Comparison of ENCODE assay signal across 25 mouse cellular contexts in the genomic region with DNA sequence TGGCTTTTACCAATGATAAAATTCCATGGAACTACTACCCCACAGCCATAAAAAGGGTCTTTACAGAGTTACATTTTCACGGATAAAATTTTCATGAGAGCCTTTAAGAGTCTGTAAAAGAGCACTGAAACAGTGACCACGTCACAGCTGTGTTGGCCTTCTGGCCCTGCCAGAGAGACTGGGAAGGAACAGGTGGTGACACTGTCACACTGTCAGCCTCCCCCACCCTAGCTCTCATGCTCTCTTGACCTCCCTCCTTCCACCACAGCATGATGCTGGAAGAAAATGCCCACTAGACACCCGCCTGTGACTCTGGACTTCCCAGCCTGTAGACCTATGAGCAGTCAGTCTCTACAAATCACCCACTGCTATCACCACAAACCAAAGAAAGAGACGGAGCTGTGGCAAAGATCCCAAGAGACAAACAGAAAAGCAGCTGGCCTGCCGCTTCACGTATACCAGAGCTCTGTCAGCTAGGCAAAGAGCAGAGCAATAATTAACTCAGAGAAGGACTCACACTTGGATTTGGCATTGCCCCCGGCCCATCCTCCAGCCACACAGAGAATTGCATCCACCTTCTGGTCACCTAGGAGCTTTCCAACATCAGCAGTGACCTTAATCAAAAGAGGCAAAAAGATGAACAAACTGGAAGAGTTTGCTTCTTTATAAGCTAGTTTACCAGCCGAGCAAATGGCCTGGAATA. TPM values are rescaled to one million over a fixed set of nuclear protein-coding genes. Genes with fewer than 3 reads are reported as not detected.
DNase-seq lines count a peak whose midpoint lies in the region; ATAC-seq and TF ChIP-seq lines count a peak whose summit lies in the region.
"Had no signal": no experiment of that assay in that cellular context is flagged by ENCODE, and none has a peak within 500 bp of the region (broad histone marks: within the 10 kb centered on the region; RNA-seq: fewer than 3 reads in every experiment).

No protein-coding gene starts in this region.

- peak; percentile 96 for DNase-seq in liver, adult 2 months (ENCODE audit: extremely low read depth, low read depth, low spot score)
- no peak for DNase-seq in liver
- peak; percentile 15 to 35 for DNase-seq in kidney, postnatal 4 days
- peak; percentile 38 for DNase-seq in yolk sac, embryonic 10.5 days (ENCODE audit: low spot score)
- DNase-seq in right cerebral cortex, adult 18-20 months: no peak
- DNase-seq: adrenal gland, postnatal 10 days; cerebellum, adult 18-20 months; forebrain, postnatal 0 days; lung, postnatal 10 days; right cerebral cortex, postnatal 4 days; thymus, postnatal 36 days had no signal

- no peak overlapping the region for H3K4me2 ChIP-seq in kidney, embryonic 15.5 days
- H3K4me2 ChIP-seq: embryonic facial prominence, embryonic 13.5 days; limb, embryonic 13.5 days; neural tube, embryonic 13.5 days had no signal

- H3K9ac ChIP-seq in liver, adult 2 months (ENCODE audit: low read depth, low read length): 0 out of 2 replicates have a peak overlapping the region, but pooled peaks have one; percentile 1
- H3K9ac ChIP-seq in kidney, embryonic 15.5 days: no peak overlapping the region
- H3K9ac ChIP-seq: embryonic facial prominence, embryonic 13.5 days; forebrain, postnatal 0 days; limb, embryonic 13.5 days; neural tube, embryonic 13.5 days had no signal

- no peak for TF ChIP-seq POLR2A in liver, adult 2 months (IDR thresholded peaks at IDR 0.05; ENCODE audit: extremely low read depth, insufficient read depth, low read length)

- no peak for TF ChIP-seq CTCF in liver, adult 2 months (IDR thresholded peaks at IDR 0.05; ENCODE audit: low read depth, low read length)

- H3K9me3 ChIP-seq in kidney, embryonic 15.5 days (replicated peaks): no peaks in the 10 kb centered on the region
- H3K9me3 ChIP-seq: embryonic facial prominence, embryonic 13.5 days; G1E; hindbrain, embryonic 10.5 days; limb, embryonic 13.5 days; megakaryocyte, embryonic 14.5 days; neural tube, embryonic 13.5 days had no signal

- peaks cover 21% of the 10 kb centered on the region; the same call in 1 of the 2 replicates for H3K79me2 ChIP-seq in liver, adult 2 months (ENCODE audit: control insufficient read depth, insufficient read depth, low read length)

- no peak overlapping the region for H3K4me3 ChIP-seq in liver, adult 2 months (ENCODE audit: insufficient read depth, low read depth, low read length)
- H3K4me3 ChIP-seq in kidney, embryonic 15.5 days (replicated peaks): no peak overlapping the region
- H3K4me3 ChIP-seq: embryonic facial prominence, embryonic 13.5 days; hindbrain, embryonic 10.5 days; layer of hippocampus, adult 2 months; limb, embryonic 13.5 days; megakaryocyte, embryonic 14.5 days; neural tube, embryonic 13.5 days had no signal

- peaks cover 30% of the 10 kb centered on the region for H3K36me3 ChIP-seq in liver, adult 2 months (ENCODE audit: control insufficient read depth, insufficient read depth, low read length)
- H3K36me3 ChIP-seq in kidney, embryonic 15.5 days: peaks cover 44% of the 10 kb centered on the region

- ATAC-seq in kidney, embryonic 15.5 days (replicated peaks; ENCODE audit: low FRiP score): peak; percentile 35; the same call in 1 of the 2 replicates
- no peak for ATAC-seq in inflammation-experienced regulatory T-cells, adult 6 months
- ATAC-seq: forebrain, postnatal 0 days had no signal

- H3K27me3 ChIP-seq in liver, adult 2 months (ENCODE audit: control insufficient read depth, insufficient read depth, low read length): no peaks in the 10 kb centered on the region
- no peaks in the 10 kb centered on the region for H3K27me3 ChIP-seq in kidney, embryonic 15.5 days
- H3K27me3 ChIP-seq: embryonic facial prominence, embryonic 13.5 days; limb, embryonic 13.5 days; megakaryocyte, embryonic 14.5 days; neural tube, embryonic 13.5 days had no signal

- H3K4me1 ChIP-seq in liver, adult 2 months (ENCODE audit: control insufficient read depth, insufficient read depth, low read length): peaks cover 43% of the 10 kb centered on the region
- H3K4me1 ChIP-seq in kidney, embryonic 15.5 days: peaks cover 13% of the 10 kb centered on the region

- peak overlapping the region; percentile 79 for H3K27ac ChIP-seq in liver, adult 2 months (replicated peaks; ENCODE audit: insufficient read depth, low read depth, low read length)
- no peak overlapping the region for H3K27ac ChIP-seq in kidney, embryonic 15.5 days
- H3K27ac ChIP-seq: embryonic facial prominence, embryonic 13.5 days; hindbrain, embryonic 10.5 days; layer of hippocampus, adult 2 months; limb, embryonic 13.5 days; neural tube, embryonic 13.5 days had no signal

- 23% methylated on average over 8 of the region's 8 CpGs for WGBS in liver, adult 2 months
- WGBS in kidney, embryonic 15.5 days: 74% methylated on average over 8 of the region's 8 CpGs

RNA-seq across cellular contexts. Expression of a gene that starts 5.8 kb away (rescaled TPM):
- 640 and 691 TPM in 2 replicates for total RNA-seq in liver, adult 2 months (2014; rRNA removed)
- polyA plus RNA-seq in liver, adult 2 months (2012; rRNA removed): 491 and 636 TPM in 2 replicates
- polyA plus RNA-seq in kidney, embryonic 15.5 days (2015; fragmentation: Nextera tagmentation; extraction: Ambion mirVana): 173 and 175 TPM in 2 replicates
- 10 to 100 TPM; 35.3 to 59.3 (median 52.5) TPM for polyA plus RNA-seq in inflammation-experienced regulatory T-cells, adult 6 months (2017; shearing (Covaris generic))

RNA-seq across cellular contexts. Expression of a gene that starts 9.3 kb away (rescaled TPM):
- not detected in 2 replicates for total RNA-seq in liver, adult 2 months (2014; rRNA removed)
- polyA plus RNA-seq in liver, adult 2 months (2012; rRNA removed): not detected in 2 replicates
- not detected in 2 replicates for polyA plus RNA-seq in kidney, embryonic 15.5 days (2015; fragmentation: Nextera tagmentation; extraction: Ambion mirVana)
- not detected for polyA plus RNA-seq in inflammation-experienced regulatory T-cells, adult 6 months (2017; shearing (Covaris generic))
- total RNA-seq: adrenal gland, postnatal 10 days; forebrain, postnatal 0 days; gastrocnemius, adult 18-20 months; heart, adult 8-10 months had no signal
- polyA plus RNA-seq: embryonic facial prominence, embryonic 13.5 days; forebrain, postnatal 0 days; G1E; heart, embryonic 16.5 days; limb, embryonic 13.5 days; midbrain, postnatal 0 days; testis, adult 2 months had no signal

RNA-seq across cellular contexts. Expression of a gene that starts 48.9 kb away (rescaled TPM):
- 300 and 328 TPM in 2 replicates for total RNA-seq in liver, adult 2 months (2014; rRNA removed)
- polyA plus RNA-seq in liver, adult 2 months (2012; rRNA removed): 92.9 and 108 TPM in 2 replicates
- polyA plus RNA-seq in kidney, embryonic 15.5 days (2015; fragmentation: Nextera tagmentation; extraction: Ambion mirVana): 102 and 105 TPM in 2 replicates
- 10 to 100 TPM; 20.4 to 26.9 (median 24.0) TPM for polyA plus RNA-seq in inflammation-experienced regulatory T-cells, adult 6 months (2017; shearing (Covaris generic))

Comparison
In these comparisons a context has a peak if more than half of its experiments do, and no peak if none do; other contexts are left out.
1. DNase-seq: peak in liver, adult 2 months (single experiment), kidney, postnatal 4 days (2 of 2) and yolk sac, embryonic 10.5 days (single experiment); none in liver (single experiment) and right cerebral cortex, adult 18-20 months (single experiment).